Mouse (Mus musculus) kidney, embryonic 16.5 days (tissue): ENCODE results near the gene Gpx5. TPM values are rescaled to one million over a fixed set of nuclear protein-coding genes. Genes with fewer than 3 reads are reported as not detected.

ENCODE experiments used
- ATAC-seq: fragments of 200-750 bp; cut with Nextera tagmentation; 2 replicates; pipeline ENCODE4 v1.8.0; 2017; ENCODE audit warnings: moderate TSS enrichment; ENCODE audit not compliant: low FRiP score, low TSS enrichment
- H3K27ac ChIP-seq: fragments of 300-500 bp; sonication (generic); 2 replicates; pipeline ENCODE4 v1.5.1; 2014; ENCODE audit warnings: low read length
- H3K27me3 ChIP-seq: fragments of 300-500 bp; sonication (generic); 2 replicates; pipeline ENCODE4 v1.6.1; 2014; ENCODE audit warnings: low read length, control low read depth, mixed read lengths; ENCODE audit not compliant: insufficient read depth
- H3K36me3 ChIP-seq: fragments of 300-500 bp; sonication (generic); 2 replicates; pipeline ENCODE4 v1.6.1; 2014; ENCODE audit warnings: low read length, control low read depth, mixed read lengths; ENCODE audit not compliant: insufficient read depth
- H3K4me1 ChIP-seq: fragments of 300-500 bp; sonication (generic); 2 replicates; pipeline ENCODE4 v1.6.1; 2014; ENCODE audit warnings: low read length, control low read depth, mixed read lengths; ENCODE audit not compliant: insufficient read depth
- H3K4me2 ChIP-seq: fragments of 300-500 bp; sonication (generic); replicated peaks from 2 replicates; pipeline ENCODE4 v1.6.1; 2014; ENCODE audit warnings: low read depth, low read length
- H3K4me3 ChIP-seq: fragments of 300-500 bp; sonication (generic); 2 replicates; pipeline ENCODE4 v1.5.1; 2014; ENCODE audit warnings: mild to moderate bottlenecking, low read length
- H3K9ac ChIP-seq: fragments of 300-500 bp; sonication (generic); replicated peaks from 2 replicates; pipeline ENCODE4 v1.6.1; 2014; ENCODE audit warnings: low read length
- H3K9me3 ChIP-seq: fragments of 300-500 bp; sonication (generic); 2 replicates; pipeline ENCODE4 v1.6.1; 2016; ENCODE audit warnings: low read length, control low read depth
- WGBS: fragments of 180-500 bp; shearing (Covaris S2); extraction: QIAGEN DNeasy Blood & Tissue Kit; methylation state at CpG from one replicate; pipeline ENCODE4 v1.1.7; 2014; 5-methylcytosine and 5-hydroxymethylcytosine counted together
- polyA plus RNA-seq: library from polyadenylated mRNA; unstranded; fragments of >200 nt; fragmentation: Nextera tagmentation; extraction: Ambion mirVana; gene quantifications from 2 replicates; pipeline ENCODE4 v1.2.1, GENCODE M21; 2015

The Gpx5 gene
- polyA plus RNA-seq, 1 experiment from 2014 or later = not detected

DNA sequence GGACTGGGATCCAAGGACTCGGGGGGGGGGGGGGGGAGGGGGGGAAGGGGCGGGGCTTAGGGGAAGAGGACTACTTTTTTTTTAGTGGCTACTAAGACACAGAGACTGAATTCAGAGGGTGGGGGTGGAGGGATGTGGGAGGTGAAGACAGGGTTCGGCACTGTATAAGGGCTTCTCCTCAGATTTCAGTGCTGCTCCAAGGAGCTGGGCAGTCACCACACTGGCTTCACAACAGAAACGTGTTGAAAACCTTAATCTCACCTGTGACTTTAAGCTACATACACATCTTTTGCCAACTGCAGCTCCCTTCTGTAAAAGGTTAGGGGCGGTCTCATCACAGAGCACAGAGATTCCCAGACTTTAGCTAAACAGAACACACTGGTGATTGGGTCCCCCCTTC lies 20.3 kb upstream of the Gpx5 start:
- H3K36me3 ChIP-seq = no peaks in the 10 kb centered on the region
- H3K4me3 ChIP-seq = no peak overlapping the region
- no peak overlapping the region for H3K27ac ChIP-seq
- H3K9ac ChIP-seq = no peak overlapping the region
- no peaks in the 10 kb centered on the region for H3K27me3 ChIP-seq
- no peaks in the 10 kb centered on the region for H3K9me3 ChIP-seq
- H3K4me2 ChIP-seq = no peak overlapping the region
- WGBS = 42% methylated on average over 3 of the region's 5 CpGs
- peaks cover 4% of the 10 kb centered on the region; the same call in 1 of the 2 replicates for H3K4me1 ChIP-seq
- ATAC-seq = peak; percentile 59; the same call in 1 of the 2 replicates

DNA sequence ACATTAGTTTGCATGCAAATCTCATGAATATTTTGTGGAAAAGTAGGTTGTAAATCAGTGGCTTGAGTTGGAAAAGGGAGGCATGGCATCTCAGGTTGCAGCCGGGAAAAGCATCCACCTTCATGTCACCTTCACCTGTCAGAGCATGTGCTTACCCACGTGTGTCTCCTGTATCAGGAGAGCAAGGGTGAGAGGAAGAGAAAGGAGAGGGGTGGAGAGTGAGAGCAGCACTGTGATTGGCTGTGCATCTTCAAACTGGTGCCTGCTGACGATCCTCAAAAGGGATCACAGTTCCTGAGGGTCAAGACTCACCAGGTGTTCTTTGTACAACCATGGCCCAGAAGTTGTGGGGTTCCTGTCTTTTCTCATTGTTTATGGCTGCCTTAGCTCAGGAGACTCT lies 19.4 kb upstream of the Gpx5 start, which contains the start of gene Gpx6:
Gpx6 (plus strand) TSS at position 200 of the 400 bp plus-strand sequence.
- ATAC-seq = no peak
- H3K9me3 ChIP-seq = no peaks in the 10 kb centered on the region
- WGBS = 2% methylated on average over 3 of the region's 3 CpGs

DNA sequence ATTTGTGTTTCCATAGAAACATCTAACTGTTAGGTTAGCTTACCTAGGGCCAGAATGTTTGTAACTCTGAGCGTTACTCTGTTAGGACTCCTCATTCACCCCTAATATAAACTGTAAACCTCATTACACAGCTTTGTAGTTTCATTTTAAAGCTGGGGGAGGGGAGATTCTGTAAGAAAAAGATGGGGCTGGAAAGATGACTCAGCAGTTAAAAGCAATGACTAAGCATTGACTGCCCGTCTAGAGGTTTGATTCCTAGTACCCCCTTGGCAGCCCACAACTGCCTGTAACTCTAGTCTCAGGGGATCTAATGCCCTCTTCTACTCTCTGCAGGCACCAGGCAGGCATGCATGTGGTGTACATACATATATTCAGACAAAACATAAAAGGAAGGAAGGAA lies 17.3 kb upstream of the Gpx5 start:
- Histone ChIP-seq H3K9ac (no peak overlapping the region), H3K9me3 (no peaks in the 10 kb centered on the region), H3K36me3 (no peaks in the 10 kb centered on the region), H3K27ac (no peak overlapping the region), H3K27me3 (no peaks in the 10 kb centered on the region), H3K4me3 (no peak overlapping the region), H3K4me1 (peaks cover 8% of the 10 kb centered on the region), H3K4me2 (no peak overlapping the region)
- no peak for ATAC-seq
- WGBS = 79% methylated on average over 2 of the region's 2 CpGs

More for the DNA sequence above, 19.4 kb upstream of the Gpx5 start, which contains the start of gene Gpx6:
- no peak within 1 kb of the TSS for H3K4me2 ChIP-seq
- H3K4me1 ChIP-seq = peaks cover 4% of the 10 kb centered on the region; the same call in 1 of the 2 replicates
- no peak within 1 kb of the TSS for H3K4me3 ChIP-seq
- no peak within 1 kb of the TSS for H3K9ac ChIP-seq
- H3K27ac ChIP-seq = 0 out of 2 replicates have a peak within 1 kb of the TSS, but pooled peaks have one; percentile 13
- H3K36me3 ChIP-seq = no peaks in the 10 kb centered on the region
- H3K27me3 ChIP-seq = no peaks in the 10 kb centered on the region

DNA sequence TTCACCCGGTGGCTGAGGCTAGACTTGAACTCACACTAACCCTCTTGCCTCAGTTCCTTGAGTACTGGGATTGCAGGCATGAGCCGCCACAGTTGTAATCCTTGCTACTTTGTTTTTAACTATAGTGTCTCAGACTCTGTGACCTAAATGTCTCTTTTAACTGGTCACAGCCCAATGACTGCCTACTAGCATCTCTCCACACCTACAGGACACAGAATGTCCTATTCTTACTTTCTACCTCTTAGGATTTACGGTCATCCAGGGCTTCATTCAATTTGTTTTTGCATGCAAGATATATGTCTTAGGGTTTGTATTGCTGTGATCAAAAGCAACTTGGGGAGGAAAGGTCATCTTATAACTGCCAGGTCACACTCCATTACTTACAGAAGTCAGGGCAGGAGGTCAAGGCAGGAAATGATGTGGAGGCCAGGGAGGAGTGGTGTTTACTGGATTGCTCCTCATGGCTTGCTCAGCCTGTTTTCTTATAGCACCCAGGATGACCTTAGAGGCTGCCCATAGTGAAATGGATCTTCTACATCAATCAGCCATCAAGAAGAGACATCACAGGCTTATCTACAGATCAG lies 12.0 kb upstream of the Gpx5 start:
- WGBS = 26% methylated on average over 3 of the region's 3 CpGs
- no peak overlapping the region for H3K4me2 ChIP-seq
- no peaks in the 10 kb centered on the region for H3K36me3 ChIP-seq
- ATAC-seq = peak; percentile 80
- no peaks in the 10 kb centered on the region for H3K9me3 ChIP-seq
- H3K27me3 ChIP-seq = no peaks in the 10 kb centered on the region
- no peak overlapping the region for H3K27ac ChIP-seq
- no peak overlapping the region for H3K9ac ChIP-seq
- no peak overlapping the region for H3K4me3 ChIP-seq
- H3K4me1 ChIP-seq = peaks cover 6% of the 10 kb centered on the region; the same call in 1 of the 2 replicates

DNA sequence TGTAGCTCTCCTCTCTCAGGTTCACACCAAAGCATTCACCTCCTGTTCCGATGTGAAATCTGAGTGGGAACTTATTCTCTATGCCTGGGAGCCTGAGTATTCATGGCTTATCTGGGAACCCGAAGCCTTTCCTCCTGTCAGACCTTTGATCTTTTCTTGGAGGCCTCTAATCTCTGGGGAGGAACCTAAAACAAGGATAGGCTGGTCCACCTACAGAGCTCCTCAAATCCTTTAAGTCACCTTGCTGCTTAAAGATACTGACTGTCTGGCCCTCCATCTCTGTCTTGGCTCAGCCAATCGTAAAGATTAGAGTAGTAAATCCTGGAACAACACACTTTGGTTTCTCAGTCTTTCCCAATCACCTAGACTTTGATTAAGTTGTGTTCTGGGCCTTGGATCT lies 6.0 kb upstream of the Gpx5 start:
- no peak overlapping the region for H3K4me2 ChIP-seq
- no peaks in the 10 kb centered on the region for H3K27me3 ChIP-seq
- H3K9ac ChIP-seq = no peak overlapping the region
- H3K36me3 ChIP-seq = no peaks in the 10 kb centered on the region
- no peaks in the 10 kb centered on the region for H3K4me1 ChIP-seq
- H3K4me3 ChIP-seq = no peak overlapping the region
- ATAC-seq = no peak
- H3K27ac ChIP-seq = no peak overlapping the region
- H3K9me3 ChIP-seq = no peaks in the 10 kb centered on the region
- WGBS = 19% methylated on average over 3 of the region's 3 CpGs

DNA sequence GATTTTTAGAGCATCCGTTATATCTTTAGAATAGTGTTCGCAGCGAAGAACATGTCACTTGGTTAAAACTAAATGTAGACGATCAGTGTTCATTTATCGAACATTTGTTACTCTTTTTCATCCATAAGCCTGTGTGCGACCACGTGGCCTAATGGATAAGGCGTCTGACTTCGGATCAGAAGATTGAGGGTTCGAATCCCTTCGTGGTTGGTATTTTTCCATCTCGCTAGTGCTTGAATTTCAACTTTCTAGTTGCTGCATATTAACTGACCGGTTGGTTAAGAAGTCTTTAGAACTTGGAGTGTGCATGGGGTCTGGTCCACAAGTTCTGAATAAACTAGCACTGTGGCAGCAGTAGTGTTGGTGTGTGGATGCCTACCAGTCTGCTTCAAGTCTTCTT lies 13.0 kb downstream of the Gpx5 start:
- peaks cover 6% of the 10 kb centered on the region; the same call in 1 of the 2 replicates for H3K4me1 ChIP-seq
- H3K36me3 ChIP-seq = no peaks in the 10 kb centered on the region
- under 1% methylated on average over 13 of the region's 13 CpGs for WGBS
- 0 out of 2 replicates have a peak, but pooled peaks cover 2% of the 10 kb centered on the region for H3K27me3 ChIP-seq
- H3K9me3 ChIP-seq = no peaks in the 10 kb centered on the region
- peak overlapping the region; percentile 49 for H3K4me3 ChIP-seq
- H3K9ac ChIP-seq = peak overlapping the region; percentile 19
- no peak overlapping the region for H3K27ac ChIP-seq
- H3K4me2 ChIP-seq = peak overlapping the region; percentile 58
- ATAC-seq = peak; percentile 58

DNA sequence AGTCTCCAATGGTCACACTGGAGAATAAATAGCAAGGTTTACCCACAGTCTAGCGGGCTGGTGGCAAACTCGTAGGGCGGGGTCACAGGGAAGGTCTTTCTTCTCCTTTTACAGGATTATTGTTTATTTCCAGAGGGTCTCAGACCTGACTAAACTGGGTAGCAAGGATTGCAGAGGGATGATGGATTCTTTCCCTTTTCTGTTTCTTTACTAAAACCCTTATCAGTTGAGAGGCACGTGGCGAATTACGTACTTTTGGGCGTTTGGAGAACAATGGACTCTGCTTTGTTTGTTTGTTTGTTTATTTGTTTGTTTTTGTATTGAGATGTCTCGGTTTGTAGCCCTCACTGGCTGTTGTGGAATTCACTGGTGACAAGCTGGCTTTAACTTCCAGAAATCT lies 13.5 kb downstream of the Gpx5 start:
- no peaks in the 10 kb centered on the region for H3K36me3 ChIP-seq
- peak overlapping the region; percentile 49 for H3K4me3 ChIP-seq
- H3K4me1 ChIP-seq = peaks cover 6% of the 10 kb centered on the region; the same call in 1 of the 2 replicates
- no peaks in the 10 kb centered on the region for H3K9me3 ChIP-seq
- H3K27ac ChIP-seq = no peak overlapping the region
- 9% methylated on average over 8 of the region's 8 CpGs for WGBS
- peak overlapping the region; percentile 19 for H3K9ac ChIP-seq
- no peak for ATAC-seq
- H3K4me2 ChIP-seq = peak overlapping the region; percentile 58
- 0 out of 2 replicates have a peak, but pooled peaks cover 2% of the 10 kb centered on the region for H3K27me3 ChIP-seq

DNA sequence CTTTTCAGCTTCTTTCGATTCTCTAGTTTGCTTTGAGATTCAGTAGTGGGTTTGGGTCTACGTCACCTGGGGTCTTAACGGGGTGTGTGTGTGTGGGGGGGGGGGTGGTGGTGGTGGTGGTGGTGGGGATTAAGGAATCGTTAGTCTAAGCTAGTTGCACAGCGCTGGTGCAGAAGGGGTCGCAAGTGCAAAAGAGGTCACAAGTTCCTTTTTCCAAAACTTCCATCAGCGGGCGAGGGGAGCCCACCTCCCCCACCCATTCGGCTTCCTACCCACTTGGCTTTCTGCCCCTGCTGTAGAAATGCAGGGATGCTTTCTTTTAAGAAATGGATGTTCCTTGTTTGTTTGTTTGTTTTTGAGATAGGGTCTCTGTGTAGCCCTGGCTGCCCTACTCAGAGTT lies 16.0 kb downstream of the Gpx5 start:
- Histone ChIP-seq H3K9me3 (no peaks in the 10 kb centered on the region), H3K9ac (peak overlapping the region; percentile 65), H3K27me3 (peaks cover 2% of the 10 kb centered on the region; the same call in 1 of the 2 replicates), H3K4me1 (peaks cover 6% of the 10 kb centered on the region; the same call in 1 of the 2 replicates), H3K27ac (no peak overlapping the region), H3K4me2 (peak overlapping the region; percentile 72), H3K4me3 (peak overlapping the region; percentile 74), H3K36me3 (no peaks in the 10 kb centered on the region)
- under 1% methylated on average over 9 of the region's 9 CpGs for WGBS
- ATAC-seq = no peak

DNA sequence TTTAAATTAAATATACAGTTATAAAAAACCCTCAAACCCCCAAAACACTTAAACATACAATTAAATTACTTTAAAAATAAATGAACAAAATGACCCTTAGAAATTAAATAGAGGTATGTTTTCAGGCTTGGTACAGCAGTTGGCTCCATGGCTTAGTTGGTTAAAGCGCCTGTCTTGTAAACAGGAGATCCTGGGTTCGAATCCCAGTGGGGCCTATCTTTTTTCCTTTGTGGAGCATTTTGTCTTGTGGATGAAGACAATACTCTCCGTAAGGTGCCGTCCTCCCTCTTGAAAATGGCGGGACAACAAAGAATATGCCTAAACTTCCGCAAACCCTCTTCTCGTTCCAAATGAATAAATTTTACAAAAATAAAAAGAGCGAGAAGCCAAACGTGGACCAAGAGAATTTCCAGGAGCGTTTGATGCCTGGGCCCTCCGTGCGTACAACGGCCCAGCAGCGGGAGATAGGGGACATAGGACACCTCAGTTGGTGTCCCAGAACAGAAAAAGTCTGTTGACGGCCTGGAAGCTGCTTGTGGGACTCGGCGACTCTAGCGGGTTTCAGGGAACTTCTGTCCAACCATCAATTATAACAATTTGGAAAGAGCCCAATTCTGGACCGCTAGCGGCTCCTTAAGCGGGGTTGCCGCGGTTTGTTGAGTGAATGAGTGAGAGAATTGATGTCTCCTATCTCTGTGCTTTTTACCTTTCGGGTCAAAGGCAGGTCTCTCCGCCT lies 16.5 kb downstream of the Gpx5 start:
- peak; percentile 79; the same call in 1 of the 2 replicates for ATAC-seq
- under 1% methylated on average over 25 of the region's 25 CpGs for WGBS

More for the DNA sequence above, 16.5 kb downstream of the Gpx5 start:
- Histone ChIP-seq H3K4me1 (peaks cover 6% of the 10 kb centered on the region; the same call in 1 of the 2 replicates), H3K4me2 (peak overlapping the region; percentile 72), H3K36me3 (no peaks in the 10 kb centered on the region), H3K4me3 (peak overlapping the region; percentile 74), H3K27ac (no peak overlapping the region), H3K27me3 (peaks cover 2% of the 10 kb centered on the region; the same call in 1 of the 2 replicates), H3K9me3 (no peaks in the 10 kb centered on the region), H3K9ac (peak overlapping the region; percentile 65)
